Mouse (Mus musculus): Measurements from ENCODE around the gene Ddi2. TPM values are rescaled to one million over a fixed set of nuclear protein-coding genes. Genes with fewer than 3 reads are reported as not detected.

Ddi2 gene
- total RNA-seq, 2 experiments from 2014 or later = 57.5 to 62.5 TPM

GRCm38 (mm10) chr4:141742381-141742780 is 19.2 kb upstream of the Ddi2 start:
- no peak for DNase-seq (ENCODE audit: low spot score)

GRCm38 (mm10) chr4:141741856-141742255 is 18.6 kb upstream of the Ddi2 start:
- DNase-seq (ENCODE audit: low spot score) = no peak

DNA sequence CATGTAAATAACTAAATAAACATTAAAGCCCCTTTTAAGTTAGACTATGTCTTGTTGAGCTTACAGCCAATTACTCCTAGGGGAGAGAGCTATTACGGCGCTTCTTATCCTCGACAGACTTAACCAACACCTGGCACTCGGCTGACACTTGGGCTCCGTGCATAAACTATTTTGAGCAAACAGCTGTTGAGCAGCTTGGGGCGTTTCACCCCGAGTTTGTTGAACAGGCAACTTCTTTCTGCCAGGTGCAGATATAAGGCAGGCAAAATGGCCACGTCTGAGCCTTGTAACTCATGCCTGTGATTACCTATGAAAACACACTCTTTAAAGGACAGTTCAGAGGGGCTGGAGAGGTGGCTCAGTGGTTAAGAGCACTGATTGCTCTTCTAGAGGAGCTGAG is 14.8 kb upstream of the Ddi2 start:
- no peak for DNase-seq (ENCODE audit: low spot score)

GRCm38 (mm10) chr4:141736856-141737255 is 13.6 kb upstream of the Ddi2 start:
- no peak for DNase-seq (ENCODE audit: low spot score)

DNA sequence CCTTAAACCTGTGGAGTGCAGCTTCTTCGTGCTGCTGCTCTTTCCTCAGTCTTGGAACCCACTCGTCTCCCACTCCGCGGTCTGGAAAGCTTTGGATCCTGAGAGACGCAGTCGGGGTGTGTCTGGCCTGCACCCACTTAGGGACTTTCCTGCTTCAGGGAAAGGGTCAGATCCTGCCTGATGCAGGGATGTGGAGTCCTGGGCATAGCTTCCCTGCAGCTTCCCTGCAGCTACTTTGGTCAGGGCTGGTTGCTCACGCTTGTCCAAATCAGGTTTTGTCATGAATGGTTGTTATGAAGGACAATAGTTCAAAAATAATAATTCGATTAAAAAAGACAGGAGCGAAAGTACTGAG is 12.0 kb upstream of the Ddi2 start:
- DNase-seq (ENCODE audit: low spot score) = no peak

DNA sequence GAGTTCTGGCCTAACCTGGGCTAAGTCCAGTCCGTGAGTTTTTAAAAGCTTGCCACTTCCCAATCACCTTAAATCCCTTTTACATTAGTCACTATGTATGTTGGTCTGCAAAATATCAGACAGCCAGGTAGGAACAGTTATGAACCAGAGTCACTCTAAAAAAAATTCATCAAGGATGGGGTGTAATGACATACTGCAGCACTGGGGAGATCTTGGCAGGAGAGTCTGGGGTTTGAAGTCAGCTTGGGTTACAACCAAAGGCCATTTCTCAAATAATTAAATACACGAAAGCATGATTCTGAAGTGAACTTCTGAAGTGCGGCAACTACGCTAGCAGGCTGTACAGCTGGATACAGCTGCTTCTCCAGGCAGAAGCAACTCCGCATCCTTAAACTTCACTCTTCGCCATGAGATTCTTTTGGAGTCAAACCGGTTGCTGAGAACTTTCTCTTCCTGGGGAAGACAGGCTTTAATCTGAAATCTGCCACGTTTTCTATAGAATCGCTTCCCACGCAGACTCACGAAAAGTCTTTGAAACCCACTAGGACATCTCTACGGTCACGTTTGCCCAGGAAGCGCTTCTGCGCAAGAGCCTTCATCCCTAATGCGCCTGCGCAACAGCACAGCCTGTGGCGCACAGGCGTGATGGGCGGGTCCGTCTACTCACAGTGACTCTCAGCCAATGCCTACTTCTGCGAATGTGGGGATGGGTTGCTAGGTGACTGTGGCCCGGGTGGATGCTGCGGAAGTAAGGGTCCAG is 11.4 kb upstream of the Ddi2 start:
- DNase-seq (ENCODE audit: low spot score) = peak; percentile 90

DNA sequence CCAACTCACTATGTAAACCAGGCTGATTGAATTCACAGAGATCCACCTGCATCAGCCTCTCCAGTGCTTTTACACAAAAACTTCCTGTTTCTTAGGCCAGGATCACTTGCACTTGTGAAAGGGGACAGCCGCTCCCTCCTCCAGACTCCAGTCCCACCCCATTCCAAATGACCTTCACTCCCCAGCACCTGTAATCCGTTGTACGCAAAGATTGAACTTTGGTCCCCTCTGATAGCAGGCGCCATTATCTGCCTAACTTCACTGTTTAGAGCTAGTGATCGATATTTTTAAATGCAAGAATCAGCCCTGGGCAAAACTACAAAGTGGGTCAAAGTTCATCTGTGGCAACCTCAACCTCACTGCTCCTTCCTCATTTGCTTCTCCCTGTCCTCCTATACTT is 8.5 kb upstream of the Ddi2 start:
- no peak for DNase-seq (ENCODE audit: low spot score)

GRCm38 (mm10) chr4:141730401-141730800 is 7.2 kb upstream of the Ddi2 start:
- no peak for DNase-seq (ENCODE audit: low spot score)

DNA sequence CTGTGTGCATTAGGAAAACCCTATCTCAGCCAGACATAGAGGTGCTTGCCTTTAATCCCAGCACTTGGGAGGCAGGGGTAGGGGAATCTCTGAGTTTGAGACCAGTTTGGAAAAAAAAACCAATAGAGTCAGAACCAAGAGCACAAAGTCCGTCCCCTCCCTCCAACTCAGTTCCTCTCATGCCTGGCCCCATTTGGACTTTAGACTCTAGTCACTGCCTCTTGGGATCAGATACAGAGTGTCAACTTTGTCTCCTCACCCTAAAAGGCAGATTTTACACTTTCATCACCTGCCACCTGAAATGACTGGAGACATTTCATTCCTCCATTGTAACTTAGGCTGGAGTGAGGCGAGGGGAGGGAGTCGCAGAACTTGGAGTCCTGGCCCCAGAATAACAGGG is 6.0 kb upstream of the Ddi2 start:
- DNase-seq (ENCODE audit: low spot score) = no peak

GRCm38 (mm10) chr4:141725738-141726137 is 2.5 kb upstream of the Ddi2 start:
- no peak for DNase-seq (ENCODE audit: low spot score)

- no peak for DNase-seq (ENCODE audit: low spot score)
Observed at GRCm38 (mm10) chr4:141725277-141725676, 2.1 kb upstream of the Ddi2 start.

- DNase-seq (ENCODE audit: low spot score) = no peak
Observed at GRCm38 (mm10) chr4:141724594-141724993, 1.4 kb upstream of the Ddi2 start.

GRCm38 (mm10) chr4:141723673-141724068 is 452 bp upstream of the Ddi2 start:
- no peak for DNase-seq (ENCODE audit: low spot score)

DNA sequence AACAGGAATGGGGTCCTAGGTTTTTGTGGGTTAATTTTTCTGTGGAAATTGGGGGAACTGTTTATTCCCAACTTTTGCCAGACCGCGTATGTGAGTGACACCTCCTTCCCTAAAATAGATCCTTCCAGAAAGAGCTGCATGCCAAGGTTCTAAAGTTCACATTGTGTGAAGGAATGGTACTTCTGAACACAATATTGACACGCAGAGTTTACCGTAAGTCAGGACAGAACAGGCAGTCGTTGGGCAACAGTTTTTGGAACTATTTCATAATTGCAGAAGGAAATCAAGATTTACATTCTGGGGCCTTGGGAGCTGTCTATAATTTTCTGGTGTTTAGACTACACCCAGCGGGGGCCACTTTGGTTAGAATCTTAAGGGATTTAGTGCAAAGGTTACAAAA is 1.3 kb downstream of the Ddi2 start:
- DNase-seq (ENCODE audit: low spot score) = no peak

GRCm38 (mm10) chr4:141720761-141721523 is 2.3 kb downstream of the Ddi2 start:
- no peak for DNase-seq (ENCODE audit: low spot score)

GRCm38 (mm10) chr4:141719304-141719703 is 3.9 kb downstream of the Ddi2 start:
- no peak for DNase-seq (ENCODE audit: low spot score)

DNA sequence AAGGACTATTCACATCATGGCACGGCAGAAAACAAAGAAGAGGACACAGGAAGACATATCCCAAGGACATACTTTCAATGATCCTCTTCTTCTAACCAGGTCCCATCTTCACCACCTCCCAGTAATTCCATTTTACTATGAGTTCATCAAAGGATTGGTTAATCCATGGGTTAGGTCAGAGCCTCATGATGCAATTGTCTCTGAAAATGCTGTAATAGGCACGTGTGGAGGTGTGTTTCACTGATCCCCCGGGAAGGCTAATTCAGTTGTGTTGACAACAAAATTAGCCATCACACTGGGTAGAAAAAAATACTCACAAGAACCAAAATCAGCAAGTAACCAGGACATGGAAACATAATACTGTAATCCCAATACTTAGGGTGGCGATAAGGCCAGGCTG is 5.6 kb downstream of the Ddi2 start:
- no peak for DNase-seq (ENCODE audit: low spot score)

DNA sequence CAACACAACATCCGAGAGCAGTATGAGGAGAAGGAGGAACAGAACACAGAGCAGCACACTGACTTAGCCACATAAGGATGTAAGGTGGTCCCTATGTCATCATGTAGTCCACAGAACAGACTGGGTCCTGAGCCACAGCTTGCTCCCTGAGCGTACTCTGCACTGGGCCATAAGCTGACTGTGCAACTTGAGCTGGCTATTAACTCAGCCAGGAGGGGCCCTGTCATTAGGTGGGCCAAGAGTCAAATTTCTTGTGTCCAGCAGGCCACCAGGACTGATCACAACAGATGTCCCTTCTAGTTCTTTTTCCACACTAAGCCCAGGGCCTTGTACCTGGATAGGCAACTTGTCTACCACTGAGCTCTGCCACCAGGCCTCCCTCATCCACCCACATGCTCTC is 8.2 kb downstream of the Ddi2 start:
- peak; percentile 61 for DNase-seq (ENCODE audit: low spot score)

DNA sequence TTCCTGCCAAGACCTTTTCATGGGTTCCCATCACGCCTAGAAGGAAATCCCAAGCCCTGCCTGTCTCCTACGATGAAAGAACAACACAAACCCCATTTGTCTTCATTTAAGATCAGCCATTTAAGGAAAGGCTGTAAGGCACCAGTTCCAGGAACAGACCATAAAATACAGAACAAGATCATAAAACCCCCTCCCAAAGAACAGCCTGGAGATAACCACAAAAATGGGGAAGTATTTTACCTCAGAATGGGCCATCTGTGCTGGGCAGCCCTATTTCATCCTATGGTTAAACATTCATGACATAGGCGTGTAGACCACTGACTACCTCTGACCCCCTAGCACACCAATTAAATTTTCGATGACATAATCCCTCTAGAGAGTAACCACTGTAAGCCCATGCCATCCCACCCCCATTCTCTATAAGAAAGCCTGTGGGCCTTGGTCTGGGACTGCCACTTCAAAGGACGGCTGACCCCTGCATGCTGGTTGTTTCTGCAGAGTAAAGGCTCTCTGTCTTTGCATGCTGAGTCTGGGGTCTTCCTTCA is 9.5 kb downstream of the Ddi2 start:
- no peak for DNase-seq (ENCODE audit: low spot score)

DNA sequence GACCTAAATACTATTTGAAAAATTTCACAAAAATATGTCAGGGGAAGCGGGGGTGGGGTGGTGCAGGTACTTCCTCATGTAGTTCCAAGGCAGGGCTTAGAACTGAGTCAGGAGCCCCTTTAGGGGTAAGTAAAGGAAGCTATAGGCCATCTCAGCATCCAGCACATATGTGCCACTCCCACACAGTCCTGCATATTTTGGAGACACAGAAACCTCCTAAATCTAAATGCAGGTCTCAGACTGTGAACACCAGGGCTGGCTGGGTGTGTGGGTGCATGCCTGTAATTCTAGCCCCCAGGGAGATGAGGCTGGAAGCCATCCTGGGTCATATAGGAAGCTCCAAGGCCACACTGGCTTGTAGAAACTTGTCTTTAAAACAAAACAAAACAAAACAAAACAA is 12.0 kb downstream of the Ddi2 start:
- no peak for DNase-seq (ENCODE audit: low spot score)

GRCm38 (mm10) chr4:141708971-141709370 is 14.2 kb downstream of the Ddi2 start:
- no peak for DNase-seq (ENCODE audit: low spot score)

GRCm38 (mm10) chr4:141708005-141708404 is 15.2 kb downstream of the Ddi2 start:
- no peak for DNase-seq (ENCODE audit: low spot score)

DNA sequence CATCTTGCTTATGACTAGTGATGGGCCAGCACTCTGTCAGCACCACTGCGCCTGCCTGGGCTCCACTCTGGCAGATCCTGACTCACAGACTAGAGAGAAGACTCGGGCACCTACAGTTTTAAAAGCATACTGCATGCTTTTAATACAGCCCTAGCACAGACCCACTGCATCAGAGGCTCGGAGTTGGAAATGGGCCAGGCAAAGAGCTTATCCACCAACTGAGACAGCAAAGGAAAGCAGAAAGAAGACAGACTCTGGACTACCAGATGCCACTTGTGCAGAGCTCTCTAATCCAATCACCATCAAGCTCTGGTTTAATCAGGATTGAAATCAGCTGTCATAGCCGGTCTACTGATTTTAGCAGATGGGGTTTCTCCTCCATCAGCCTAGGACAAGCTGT is 17.9 kb downstream of the Ddi2 start:
- DNase-seq (ENCODE audit: low spot score) = no peak
